Mouse (Mus musculus): ENCODE data around the gene Prkcq.

DNA sequence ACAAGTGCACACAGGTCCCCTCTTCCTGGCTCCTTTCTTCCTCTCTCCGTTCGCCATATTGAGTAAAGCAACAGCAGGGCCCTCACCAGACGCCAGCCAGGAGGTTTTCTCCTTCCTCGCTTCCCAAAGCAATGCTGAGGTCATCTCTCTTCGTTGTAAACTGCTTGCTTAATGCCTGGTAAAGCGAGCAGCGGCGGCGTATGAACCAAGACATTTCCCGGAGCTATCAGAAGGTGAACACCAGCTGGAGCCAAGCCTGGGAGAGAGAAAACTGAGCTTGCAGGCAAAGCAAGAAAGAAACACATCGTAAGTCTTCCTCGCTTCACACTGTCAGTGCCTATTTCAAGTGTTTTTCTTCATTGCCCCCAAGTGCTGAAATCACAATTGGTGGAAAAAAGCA, 41.0 kb upstream of the Prkcq start:
- TF ChIP-seq POLR2A (IDR thresholded peaks at IDR 0.05; ENCODE audit: borderline replicate concordance, low read depth, low read length), result no peak
- TF ChIP-seq CTCF (IDR thresholded peaks at IDR 0.05; ENCODE audit: low read depth, low read length), result no peak
